In the genomic region with DNA sequence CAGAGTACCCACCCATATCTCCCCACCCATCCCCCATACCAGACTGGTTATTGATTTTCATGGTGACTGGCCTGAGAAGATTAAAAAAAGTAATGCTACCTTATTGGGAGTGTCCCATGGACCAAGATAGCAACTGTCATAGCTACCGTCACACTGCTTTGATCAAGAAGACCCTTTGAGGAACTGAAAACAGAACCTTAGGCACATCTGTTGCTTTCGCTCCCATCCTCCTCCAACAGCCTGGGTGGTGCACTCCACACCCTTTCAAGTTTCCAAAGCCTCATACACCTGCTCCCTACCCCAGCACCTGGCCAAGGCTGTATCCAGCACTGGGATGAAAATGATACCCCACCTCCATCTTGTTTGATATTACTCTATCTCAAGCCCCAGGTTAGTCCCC, we compare ENCODE assay signal across 32 mouse cellular contexts. TPM values are rescaled to one million over a fixed set of nuclear protein-coding genes. Genes with fewer than 3 reads are reported as not detected.
DNase-seq lines count a peak whose midpoint lies in the region; ATAC-seq and TF ChIP-seq lines count a peak whose summit lies in the region.
"Had no signal": no experiment of that assay in that cellular context is flagged by ENCODE, and none has a peak within 500 bp of the region (broad histone marks: within the 10 kb centered on the region; RNA-seq: fewer than 3 reads in every experiment).

No protein-coding gene starts in this region.

- peak; percentile 37 for DNase-seq in lung, postnatal 25 days (ENCODE audit: low spot score)
- no peak for DNase-seq in lung, postnatal 14 days
- DNase-seq in B cell, adult 2 months, result peak; percentile 71 to 76
- DNase-seq in adrenal gland, adult 18-20 months (ENCODE audit: low spot score in 2 of 2), result no peak
- DNase-seq in yolk sac, embryonic 10.5 days (ENCODE audit: low spot score), result no peak
- DNase-seq: adrenal gland, postnatal 10 days; cerebellum, adult 11 months; cerebellum, adult 9-10 months; gastrocnemius, adult 2 months; heart, postnatal 10 days; kidney, adult 18-20 months; kidney, postnatal 36 days; left cerebral cortex, postnatal 4 days; right cerebral cortex, postnatal 4 days had no signal

- TF ChIP-seq CTCF in small intestine, adult 2 months (IDR thresholded peaks at IDR 0.05; ENCODE audit: extremely low read depth, insufficient read length, insufficient replicate concordance, low read depth, low read length), result no peak

- H3K36me3 ChIP-seq in small intestine, adult 2 months (ENCODE audit: control insufficient read depth, insufficient read depth, low read length), result no peaks in the 10 kb centered on the region
- H3K36me3 ChIP-seq in hindbrain, embryonic 13.5 days, result no peaks in the 10 kb centered on the region
- H3K36me3 ChIP-seq: embryonic facial prominence, embryonic 13.5 days; forebrain, embryonic 10.5 days; G1E; heart, embryonic 13.5 days; hindbrain, embryonic 15.5 days; kidney, embryonic 15.5 days; liver, embryonic 15.5 days; lung, embryonic 15.5 days; neural tube, embryonic 12.5 days had no signal

- 68% methylated on average over 2 of the region's 2 CpGs for WGBS in small intestine, adult 2 months
- 98% methylated on average over 2 of the region's 2 CpGs for WGBS in hindbrain, embryonic 13.5 days

- TF ChIP-seq POLR2A in small intestine, adult 2 months (IDR thresholded peaks at IDR 0.05; ENCODE audit: low read depth, low read length), result no peak

- H3K27ac ChIP-seq in small intestine, adult 2 months (ENCODE audit: insufficient read depth, low read depth, low read length), result peak overlapping the region; percentile 49; the same call in 1 of the 2 replicates
- no peak overlapping the region for H3K27ac ChIP-seq in hindbrain, embryonic 13.5 days
- H3K27ac ChIP-seq: embryonic facial prominence, embryonic 13.5 days; forebrain, embryonic 10.5 days; gastrocnemius, adult 2 months; heart, embryonic 13.5 days; hindbrain, embryonic 15.5 days; kidney, embryonic 15.5 days; layer of hippocampus, adult 2 months; liver, embryonic 15.5 days; lung, embryonic 15.5 days; neural tube, embryonic 12.5 days had no signal

- no peaks in the 10 kb centered on the region for H3K4me1 ChIP-seq in small intestine, adult 2 months (ENCODE audit: control insufficient read depth, insufficient read depth, insufficient read length, low read length)
- H3K4me1 ChIP-seq in hindbrain, embryonic 13.5 days (replicated peaks), result no peaks in the 10 kb centered on the region
- H3K4me1 ChIP-seq: embryonic facial prominence, embryonic 13.5 days; forebrain, embryonic 10.5 days; heart, embryonic 13.5 days; hindbrain, embryonic 15.5 days; kidney, embryonic 15.5 days; lung, embryonic 15.5 days; neural tube, embryonic 12.5 days had no signal

- H3K9me3 ChIP-seq in hindbrain, embryonic 13.5 days, result no peaks in the 10 kb centered on the region
- H3K9me3 ChIP-seq: embryonic facial prominence, embryonic 13.5 days; forebrain, embryonic 10.5 days; G1E; heart, embryonic 13.5 days; hindbrain, embryonic 15.5 days; kidney, embryonic 15.5 days; liver, embryonic 15.5 days; lung, embryonic 15.5 days; neural tube, embryonic 12.5 days had no signal

- no peaks in the 10 kb centered on the region for H3K27me3 ChIP-seq in small intestine, adult 2 months (ENCODE audit: control insufficient read depth, insufficient read depth, low read length)
- no peaks in the 10 kb centered on the region for H3K27me3 ChIP-seq in hindbrain, embryonic 13.5 days
- H3K27me3 ChIP-seq: embryonic facial prominence, embryonic 13.5 days; heart, embryonic 13.5 days; hindbrain, embryonic 15.5 days; kidney, embryonic 15.5 days; liver, embryonic 15.5 days; lung, embryonic 15.5 days; neural tube, embryonic 12.5 days had no signal

- H3K4me2 ChIP-seq in hindbrain, embryonic 13.5 days, result no peak overlapping the region
- H3K4me2 ChIP-seq: embryonic facial prominence, embryonic 13.5 days; heart, embryonic 13.5 days; hindbrain, embryonic 15.5 days; kidney, embryonic 15.5 days; liver, embryonic 15.5 days; lung, embryonic 15.5 days; midbrain, embryonic 11.5 days; neural tube, embryonic 12.5 days had no signal

- peak; percentile 68 for ATAC-seq in granulocyte monocyte progenitor cell, adult 5-6 weeks (replicated peaks; ENCODE audit: poor library complexity, severe bottlenecking)
- no peak for ATAC-seq in hindbrain, embryonic 13.5 days (ENCODE audit: low FRiP score)
- ATAC-seq: forebrain, embryonic 16.5 days; inflammation-experienced regulatory T-cells, adult 6 months; midbrain, embryonic 16.5 days had no signal

- no peak overlapping the region for H3K9ac ChIP-seq in hindbrain, embryonic 13.5 days
- H3K9ac ChIP-seq: embryonic facial prominence, embryonic 13.5 days; heart, embryonic 13.5 days; hindbrain, embryonic 15.5 days; kidney, embryonic 15.5 days; liver, embryonic 15.5 days; lung, embryonic 15.5 days; neural tube, embryonic 12.5 days had no signal

- no peak overlapping the region for H3K4me3 ChIP-seq in small intestine, adult 2 months (ENCODE audit: low read depth, low read length)
- H3K4me3 ChIP-seq in hindbrain, embryonic 13.5 days, result no peak overlapping the region
- H3K4me3 ChIP-seq: embryonic facial prominence, embryonic 13.5 days; forebrain, embryonic 10.5 days; gastrocnemius, adult 2 months; heart, embryonic 13.5 days; hindbrain, embryonic 15.5 days; kidney, embryonic 15.5 days; layer of hippocampus, adult 2 months; liver, embryonic 15.5 days; lung, embryonic 15.5 days; myocyte; neural tube, embryonic 12.5 days had no signal

RNA-seq across cellular contexts. Expression of gene Rpia, which starts 56.5 kb away (rescaled TPM):
- total RNA-seq in granulocyte monocyte progenitor cell, adult 5-6 weeks (2014; fragmentation: Nextera tagmentation), result 67.7 and 90.5 TPM in 2 replicates
- total RNA-seq in granulocyte monocyte progenitor cell, adult 5-6 weeks (2017), result 181 and 207 TPM in 2 replicates
- polyA plus RNA-seq in small intestine, adult 2 months (2012; rRNA removed), result 7.3 and 12.9 TPM in 2 replicates
- 10 to 100 TPM; 21.7 to 23.4 TPM for total RNA-seq in adrenal gland, adult 18-20 months (2021)
- 3.2 and 3.3 TPM in 2 replicates for polyA plus RNA-seq in hindbrain, embryonic 13.5 days (2015; fragmentation: Nextera tagmentation; extraction: Ambion mirVana)

Comparison
In these comparisons a context has a peak if more than half of its experiments do, and no peak if none do; other contexts are left out.
1. DNase-seq: peak in lung, postnatal 25 days (single experiment) and B cell, adult 2 months (2 of 2); none in lung, postnatal 14 days (single experiment), adrenal gland, adult 18-20 months (0 of 2) and yolk sac, embryonic 10.5 days (single experiment).